Mouse (Mus musculus): ENCODE measurements at regions not wholly inside any gene's neighbourhood (a gene's known extent, or its start where the extent isn't known, plus 50 kb on each side); places are given as distances from the start of the nearest gene placed in this dataset.

- Histone ChIP-seq H3K36me3 (ENCODE audit: control insufficient read depth, insufficient read depth) (no peaks in the 10 kb centered on the region), H3K27me3 (ENCODE audit: control insufficient read depth, insufficient read depth, insufficient read length) (no peaks in the 10 kb centered on the region), H3K79me2 (ENCODE audit: control insufficient read depth, insufficient read depth) (no peaks in the 10 kb centered on the region), H3K4me3 (no peak overlapping the region), H3ac (ENCODE audit: control insufficient read depth, insufficient read length) (no peak overlapping the region), H3K4me2 (ENCODE audit: low read depth) (no peak overlapping the region)
- TF ChIP-seq TCF12 (IDR thresholded peaks at IDR 0.05; ENCODE audit: insufficient read depth, poor library complexity, severe bottlenecking) (no peak), MAX (IDR thresholded peaks at IDR 0.05; ENCODE audit: low read depth) (no peak), E2F4 (IDR thresholded peaks at IDR 0.05; ENCODE audit: insufficient read depth) (no peak), SRF (IDR thresholded peaks at IDR 0.05; ENCODE audit: control insufficient read depth, insufficient read length, low read depth) (no peak), POLR2A (IDR thresholded peaks at IDR 0.05; ENCODE audit: insufficient read length, low read depth) (no peak), USF1 (IDR thresholded peaks at IDR 0.05; ENCODE audit: low read depth) (no peak), CEBPB (IDR thresholded peaks at IDR 0.05; ENCODE audit: insufficient read depth, poor library complexity, severe bottlenecking) (no peak), TCF3 (IDR thresholded peaks at IDR 0.05; ENCODE audit: insufficient read length, low read depth) (no peak), REST (IDR thresholded peaks at IDR 0.05; ENCODE audit: insufficient read depth, insufficient read length) (no peak), MYOG (IDR thresholded peaks at IDR 0.05; ENCODE audit: control insufficient read depth in 1 of 3, insufficient read depth in 1 of 3, insufficient read length in 2 of 3, low read depth in 2 of 3) (no peak), POLR2AphosphoS2 (IDR thresholded peaks at IDR 0.05; ENCODE audit: insufficient read length, low read depth) (no peak), MYOD1 (IDR thresholded peaks at IDR 0.05; ENCODE audit: control insufficient read depth in 1 of 3, insufficient read length in 2 of 3, low read depth in 2 of 3) (no peak)
These were observed 316.3 kb downstream of the Med13l start for GRCm38 (mm10) chr5:118876586-118877312.

- no peak overlapping the region for H3K4me3 ChIP-seq
- no peaks in the 10 kb centered on the region for H3K79me2 ChIP-seq (ENCODE audit: control insufficient read depth, insufficient read depth)
- no peaks in the 10 kb centered on the region for H3K27me3 ChIP-seq (ENCODE audit: control insufficient read depth, insufficient read depth, insufficient read length)
- no peak overlapping the region for H3K4me2 ChIP-seq (ENCODE audit: low read depth)
- no peaks in the 10 kb centered on the region for H3K36me3 ChIP-seq (ENCODE audit: control insufficient read depth, insufficient read depth)
- TF ChIP-seq USF1 (IDR thresholded peaks at IDR 0.05; ENCODE audit: low read depth), result no peak
- TF ChIP-seq MYOG (IDR thresholded peaks at IDR 0.05; ENCODE audit: control insufficient read depth in 1 of 3, insufficient read depth in 1 of 3, insufficient read length in 2 of 3, low read depth in 2 of 3), result no peak
- no peak for TF ChIP-seq TCF12 (IDR thresholded peaks at IDR 0.05; ENCODE audit: insufficient read depth, poor library complexity, severe bottlenecking)
- no peak for TF ChIP-seq MYOD1 (IDR thresholded peaks at IDR 0.05; ENCODE audit: control insufficient read depth in 1 of 3, insufficient read length in 2 of 3, low read depth in 2 of 3)
- TF ChIP-seq POLR2A (IDR thresholded peaks at IDR 0.05; ENCODE audit: insufficient read length, low read depth), result no peak
- TF ChIP-seq SRF (IDR thresholded peaks at IDR 0.05; ENCODE audit: control insufficient read depth, insufficient read length, low read depth), result no peak
- no peak for TF ChIP-seq REST (IDR thresholded peaks at IDR 0.05; ENCODE audit: insufficient read depth, insufficient read length)
- TF ChIP-seq MAX (IDR thresholded peaks at IDR 0.05; ENCODE audit: low read depth), result no peak
- no peak for TF ChIP-seq POLR2AphosphoS2 (IDR thresholded peaks at IDR 0.05; ENCODE audit: insufficient read length, low read depth)
- no peak for TF ChIP-seq E2F4 (IDR thresholded peaks at IDR 0.05; ENCODE audit: insufficient read depth)
- TF ChIP-seq CEBPB (IDR thresholded peaks at IDR 0.05; ENCODE audit: insufficient read depth, poor library complexity, severe bottlenecking), result no peak
- no peak for TF ChIP-seq TCF3 (IDR thresholded peaks at IDR 0.05; ENCODE audit: insufficient read length, low read depth)
- no peak overlapping the region for H3ac ChIP-seq (ENCODE audit: control insufficient read depth, insufficient read length)
These were observed 316.8 kb downstream of the Med13l start for GRCm38 (mm10) chr5:118877313-118877669.

- TF ChIP-seq MAX (IDR thresholded peaks at IDR 0.05; ENCODE audit: low read depth), result no peak
- no peak for TF ChIP-seq POLR2A (IDR thresholded peaks at IDR 0.05; ENCODE audit: insufficient read length, low read depth)
- TF ChIP-seq MYOD1 (IDR thresholded peaks at IDR 0.05; ENCODE audit: control insufficient read depth in 1 of 3, insufficient read length in 2 of 3, low read depth in 2 of 3), result no peak
- TF ChIP-seq TCF3 (IDR thresholded peaks at IDR 0.05; ENCODE audit: insufficient read length, low read depth), result no peak
- no peak for TF ChIP-seq MYOG (IDR thresholded peaks at IDR 0.05; ENCODE audit: control insufficient read depth in 1 of 3, insufficient read depth in 1 of 3, insufficient read length in 2 of 3, low read depth in 2 of 3)
- H3K36me3 ChIP-seq (ENCODE audit: control insufficient read depth, insufficient read depth), result no peaks in the 10 kb centered on the region
- H3K27me3 ChIP-seq (ENCODE audit: control insufficient read depth, insufficient read depth, insufficient read length), result no peaks in the 10 kb centered on the region
- H3K79me2 ChIP-seq (ENCODE audit: control insufficient read depth, insufficient read depth), result no peaks in the 10 kb centered on the region
- H3K4me2 ChIP-seq (ENCODE audit: low read depth), result no peak overlapping the region
- H3K4me3 ChIP-seq, result no peak overlapping the region
- no peak overlapping the region for H3ac ChIP-seq (ENCODE audit: control insufficient read depth, insufficient read length)
These were observed 317.4 kb downstream of the Med13l start for GRCm38 (mm10) chr5:118877831-118878230.

- H3K27me3 ChIP-seq (ENCODE audit: control insufficient read depth, insufficient read depth, insufficient read length), result no peaks in the 10 kb centered on the region
These were observed 318.2 kb downstream of the Med13l start for GRCm38 (mm10) chr5:118878722-118879121.

More at GRCm38 (mm10) chr5:118878722-118879121, 318.2 kb downstream of the Med13l start:
- H3ac ChIP-seq (ENCODE audit: control insufficient read depth, insufficient read length), result no peak overlapping the region
- H3K79me2 ChIP-seq (ENCODE audit: control insufficient read depth, insufficient read depth), result no peaks in the 10 kb centered on the region
- no peak overlapping the region for H3K4me3 ChIP-seq
- no peaks in the 10 kb centered on the region for H3K36me3 ChIP-seq (ENCODE audit: control insufficient read depth, insufficient read depth)
- TF ChIP-seq TCF12 (IDR thresholded peaks at IDR 0.05; ENCODE audit: insufficient read depth, poor library complexity, severe bottlenecking), result no peak
- TF ChIP-seq CEBPB (IDR thresholded peaks at IDR 0.05; ENCODE audit: insufficient read depth, poor library complexity, severe bottlenecking), result no peak
- no peak for TF ChIP-seq POLR2AphosphoS2 (IDR thresholded peaks at IDR 0.05; ENCODE audit: insufficient read length, low read depth)
- TF ChIP-seq MAX (IDR thresholded peaks at IDR 0.05; ENCODE audit: low read depth), result no peak
- TF ChIP-seq E2F4 (IDR thresholded peaks at IDR 0.05; ENCODE audit: insufficient read depth), result no peak
- TF ChIP-seq USF1 (IDR thresholded peaks at IDR 0.05; ENCODE audit: low read depth), result no peak
- TF ChIP-seq MYOG (IDR thresholded peaks at IDR 0.05; ENCODE audit: control insufficient read depth in 1 of 3, insufficient read depth in 1 of 3, insufficient read length in 2 of 3, low read depth in 2 of 3), result no peak
- H3K4me2 ChIP-seq (ENCODE audit: low read depth), result no peak overlapping the region
